Mouse (Mus musculus) regulatory T cell (primary cell): Measurements from ENCODE around the gene F11r.

Experiments
- in situ Hi-C: fragments of 300-600 bp; cut with MboI, MseI; formaldehyde crosslinking; loops from one replicate; pipeline ENCODE4 v1.15.1; 2025; ENCODE audit warnings: high pct_unique_total_duplicates

The F11r gene

GRCm38 (mm10) chr1:171437264-171438013 lies at the start of gene F11r:
Gene F11r (plus strand): TSS chr1:171437535.
- in situ Hi-C loops = no loop called here

- in situ Hi-C loops = loop anchor here (5.0 kb wide), 1 partner anchor 61 kb away; the partner anchor contains the start of gene Dedd
These were observed 48.8 kb upstream of the F11r start, which contains the start of gene Arhgap30 for GRCm38 (mm10) chr1:171388376-171389102. Gene Arhgap30 (plus strand): TSS chr1:171388954.

DNA sequence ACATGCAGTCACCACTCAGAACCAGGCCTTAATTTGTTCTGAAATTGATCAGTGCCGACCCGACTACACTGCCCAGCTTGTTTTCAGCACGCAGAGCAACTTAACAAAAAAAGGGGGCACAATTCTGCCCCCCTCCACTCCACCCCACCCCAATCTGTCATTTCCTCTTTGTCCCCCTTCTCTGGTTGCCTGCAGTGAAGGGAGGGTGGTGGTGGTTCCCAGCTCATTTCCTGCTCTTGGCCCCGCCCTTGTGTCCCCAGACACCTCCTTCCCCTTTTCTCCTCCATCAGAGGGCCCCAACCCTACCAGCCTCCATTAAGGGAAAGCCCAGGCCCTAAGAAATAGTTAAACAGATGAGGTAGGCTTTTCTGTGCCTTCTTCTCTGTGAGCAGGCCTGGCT lies 47.2 kb upstream of the F11r start:
- in situ Hi-C loops = no loop called here

GRCm38 (mm10) chr1:171401821-171402220 lies 35.5 kb upstream of the F11r start:
- in situ Hi-C loops = loop anchor here (10.0 kb wide), 1 partner anchor 507 kb away; no protein-coding TSS in a partner anchor

- in situ Hi-C loops = loop anchor here (10.0 kb wide), 1 partner anchor 508 kb away; no protein-coding TSS in a partner anchor
These were observed 34.3 kb upstream of the F11r start for GRCm38 (mm10) chr1:171402991-171403390.

GRCm38 (mm10) chr1:171407263-171407662 lies 30.1 kb upstream of the F11r start:
- in situ Hi-C loops = loop anchor here (10.0 kb wide), 1 partner anchor 512 kb away; no protein-coding TSS in a partner anchor

- in situ Hi-C loops = no loop called here
These were observed 27.1 kb upstream of the F11r start for GRCm38 (mm10) chr1:171410231-171410630.

- in situ Hi-C loops = no loop called here
These were observed 26.3 kb upstream of the F11r start, which contains the start of gene Usf1 for GRCm38 (mm10) chr1:171410947-171411484. Gene Usf1 (plus strand): TSS chr1:171411313.

DNA sequence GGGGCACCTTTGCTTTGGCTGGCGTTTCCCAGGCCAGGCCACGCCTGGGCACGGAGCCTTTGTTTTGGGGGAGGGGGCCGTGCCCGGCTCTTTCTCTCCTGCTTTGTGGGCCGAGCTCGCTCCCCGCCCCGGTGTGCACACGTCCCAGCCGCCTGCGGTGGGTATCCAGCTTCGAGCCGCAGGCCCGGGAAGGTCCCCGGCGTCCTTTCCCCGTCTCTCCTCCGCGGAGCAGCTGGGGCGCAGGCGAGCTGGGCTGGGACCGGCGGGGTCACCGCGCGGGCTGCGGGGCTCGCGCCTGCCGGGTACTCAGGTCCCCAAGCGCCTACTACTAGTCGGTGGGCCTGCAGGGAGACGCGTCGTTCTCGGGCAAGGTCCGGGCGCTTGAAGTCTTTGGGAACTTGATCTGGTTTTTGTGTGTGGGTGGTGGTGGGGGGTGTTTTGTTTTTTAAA lies 25.8 kb upstream of the F11r start:
- in situ Hi-C loops = no loop called here

GRCm38 (mm10) chr1:171412001-171412441 lies 25.3 kb upstream of the F11r start:
- in situ Hi-C loops = no loop called here

GRCm38 (mm10) chr1:171412446-171412845 lies 24.9 kb upstream of the F11r start:
- in situ Hi-C loops = no loop called here

- in situ Hi-C loops = no loop called here
These were observed 23.7 kb upstream of the F11r start for GRCm38 (mm10) chr1:171413608-171414007.

DNA sequence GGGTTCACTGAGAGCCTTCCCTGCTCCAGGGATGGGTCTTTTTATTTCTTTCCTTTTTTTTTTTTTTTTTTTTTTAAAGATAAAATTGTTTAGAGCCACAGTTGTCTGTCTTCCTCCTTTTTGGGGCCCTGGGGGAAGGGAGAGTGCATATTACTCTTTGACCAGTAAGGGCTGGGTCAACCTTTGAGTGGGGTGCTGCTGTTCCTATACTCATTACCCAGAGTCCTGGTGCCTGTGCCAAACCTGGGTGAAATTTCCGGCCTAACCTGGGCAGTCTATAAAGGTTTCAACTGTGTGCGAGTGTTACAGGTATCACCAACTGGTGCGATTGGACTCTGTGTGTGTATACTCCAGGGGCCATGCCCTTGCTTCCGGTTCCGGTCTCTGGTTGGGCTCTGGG lies 18.7 kb upstream of the F11r start, which contains the start of gene Tstd1:
TSS of gene Tstd1 (plus strand) at position 213 of the 400 bp plus-strand sequence.
- in situ Hi-C loops = no loop called here

DNA sequence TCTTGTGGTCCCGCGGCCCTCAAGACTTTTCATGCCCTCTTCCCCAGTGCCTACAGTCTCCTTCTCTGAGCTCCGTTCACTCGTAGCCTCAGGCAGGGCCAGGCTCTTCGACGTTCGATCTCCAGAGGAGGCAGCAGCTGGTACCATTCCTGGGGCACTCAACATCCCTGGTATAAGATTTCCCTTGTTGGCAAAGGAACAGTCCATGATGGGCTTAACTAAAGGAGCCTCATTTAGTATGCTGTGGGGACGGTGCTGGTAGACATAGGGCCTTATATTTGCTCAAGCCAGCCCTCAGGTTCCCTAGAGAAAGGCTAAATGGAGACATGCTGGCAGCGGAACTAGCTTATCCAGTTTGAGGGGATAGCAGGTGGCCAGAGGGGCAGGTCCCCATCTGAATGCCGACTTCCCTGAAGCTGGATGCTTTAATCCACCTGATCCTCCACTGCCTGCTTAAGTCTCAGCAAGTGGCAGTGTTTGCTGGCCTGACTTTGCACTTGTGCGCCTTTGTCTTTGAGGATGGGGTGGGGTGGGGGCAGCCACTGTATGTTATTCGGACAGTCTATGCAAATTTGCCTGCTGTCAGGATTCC lies 17.9 kb upstream of the F11r start:
- in situ Hi-C loops = no loop called here

DNA sequence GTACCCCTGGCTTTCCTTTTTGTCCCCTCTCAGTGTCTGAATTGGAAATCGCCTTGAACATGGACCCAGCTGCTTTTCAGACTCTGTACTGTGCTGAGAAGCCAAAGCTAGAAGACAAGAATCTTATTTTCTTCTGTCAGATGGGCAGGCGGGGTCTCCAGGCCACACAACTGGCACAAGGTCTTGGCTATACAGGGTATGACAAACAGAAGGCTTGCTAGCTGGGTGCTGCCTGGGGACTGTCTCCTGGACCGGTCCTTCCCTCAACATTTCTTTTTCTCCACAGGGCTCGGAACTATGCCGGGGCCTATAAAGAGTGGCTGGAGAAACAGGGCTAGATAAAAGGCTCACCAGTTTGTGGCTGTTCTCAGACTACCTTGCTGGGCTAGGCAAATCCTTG lies 17.4 kb upstream of the F11r start:
- in situ Hi-C loops = no loop called here

- in situ Hi-C loops = no loop called here
These were observed 14.7 kb upstream of the F11r start for GRCm38 (mm10) chr1:171422504-171423095.

- in situ Hi-C loops = no loop called here
These were observed 12.7 kb upstream of the F11r start for GRCm38 (mm10) chr1:171424638-171425037.

DNA sequence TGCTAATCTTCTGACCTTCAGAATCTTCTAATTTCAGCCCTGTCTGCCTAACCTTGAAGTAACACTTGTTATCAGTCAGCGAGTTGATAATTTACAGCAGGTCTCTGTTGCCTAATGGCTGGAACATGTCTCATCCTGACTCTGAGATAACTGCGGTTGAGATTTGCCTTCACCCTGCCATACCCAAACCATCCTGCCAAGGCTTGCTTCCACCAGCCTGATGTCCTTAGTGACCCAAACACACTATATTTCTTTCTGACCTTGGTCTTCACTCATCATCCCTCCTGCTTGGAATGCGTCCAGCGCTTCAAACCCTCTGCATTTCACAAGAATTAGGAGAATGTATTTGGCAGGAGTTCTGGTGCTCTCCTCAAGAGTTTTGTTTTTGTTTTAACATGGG lies 12.2 kb upstream of the F11r start:
- in situ Hi-C loops = no loop called here

DNA sequence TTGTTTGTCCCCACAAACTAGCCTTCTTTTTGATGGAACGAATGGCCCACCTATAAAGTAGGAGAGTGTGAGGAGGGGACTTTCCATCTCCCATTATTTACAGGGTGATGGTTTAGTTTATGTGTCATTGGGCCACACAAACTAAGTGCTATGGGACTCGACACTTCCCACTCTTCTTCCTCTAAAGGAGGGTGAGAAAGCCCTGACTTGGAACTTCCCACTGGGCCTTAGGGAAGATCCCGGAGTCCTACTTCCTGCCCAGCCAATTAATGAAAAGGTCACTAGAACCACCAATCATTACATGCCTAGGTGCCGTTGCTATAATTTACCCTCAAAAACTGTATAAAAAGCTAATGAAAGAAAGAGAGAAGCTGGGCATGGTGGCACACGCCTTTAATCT lies 5.2 kb upstream of the F11r start:
- in situ Hi-C loops = no loop called here

DNA sequence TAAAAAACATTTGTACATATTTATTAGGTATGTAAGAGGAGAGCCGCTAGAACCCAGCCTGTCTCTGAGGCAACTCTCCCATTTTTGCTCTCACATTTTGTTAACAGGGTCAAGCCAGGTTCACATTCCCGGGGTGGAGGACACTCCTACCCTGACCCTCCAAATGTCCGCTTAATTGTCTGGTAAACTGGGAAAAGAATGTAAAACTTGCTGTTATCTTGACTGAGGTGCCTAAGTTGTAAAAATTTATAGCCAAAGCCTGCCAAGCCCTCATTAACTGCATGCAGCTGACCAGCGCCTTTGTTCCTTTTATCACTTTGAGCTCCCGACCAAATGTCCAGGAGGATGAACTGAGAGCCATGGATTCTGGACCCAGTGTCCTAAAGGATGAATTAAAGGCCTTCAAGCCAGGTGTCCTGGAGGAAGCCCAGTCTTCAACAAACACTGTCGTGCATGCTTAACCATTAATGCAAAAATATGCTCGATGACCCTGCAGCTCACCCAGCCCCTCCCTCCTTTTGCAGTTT lies 2.0 kb upstream of the F11r start:
- in situ Hi-C loops = no loop called here

- in situ Hi-C loops = no loop called here
These were observed 1.4 kb upstream of the F11r start for GRCm38 (mm10) chr1:171435974-171436373.
